Mouse (Mus musculus) ES-E14 (cell line): ENCODE data around the gene Pomgnt1. TPM values are rescaled to one million over a fixed set of nuclear protein-coding genes. Genes with fewer than 3 reads are reported as not detected.

Experiments
- DNase-seq: peaks from one replicate; pipeline ENCODE4 v3.0.0-alpha.2; 2013; ENCODE audit warnings: low read depth, low spot score
- H3K27ac ChIP-seq: 2 replicates; pipeline ENCODE4 v1.5.1; 2012; ENCODE audit warnings: low read depth, mild to moderate bottlenecking, low read length, moderate library complexity, mixed read lengths; ENCODE audit not compliant: poor library complexity, insufficient read depth, severe bottlenecking
- H3K36me3 ChIP-seq: 2 replicates; pipeline ENCODE4 v1.6.1; 2012; ENCODE audit warnings: mild to moderate bottlenecking, low read length, moderate library complexity, mixed read lengths; ENCODE audit not compliant: control insufficient read depth, poor library complexity, insufficient read depth, severe bottlenecking
- H3K4me1 ChIP-seq, 2 experiments: fragments of 150-350 bp in 1 of 2; sonication (generic) in 1 of 2; 2 replicates each; pipeline ENCODE4 v1.6.1; 2012; ENCODE audit warnings: low read length in 2 of 2, mild to moderate bottlenecking in 1 of 2, mixed read lengths in 1 of 2; ENCODE audit not compliant: control insufficient read depth in 2 of 2, insufficient read depth in 2 of 2, poor library complexity in 1 of 2
- H3K4me3 ChIP-seq, 2 experiments: fragments of 150-350 bp in 1 of 2; sonication (generic) in 1 of 2; 2 replicates each; pipeline ENCODE4 v1.5.1; 2012; ENCODE audit warnings: low read length in 2 of 2, low read depth in 1 of 2, mild to moderate bottlenecking in 1 of 2, mixed read lengths in 1 of 2; ENCODE audit not compliant: insufficient read depth in 1 of 2, poor library complexity in 1 of 2, severe bottlenecking in 1 of 2
- H3K9ac ChIP-seq: 2 replicates; pipeline ENCODE4 v1.6.1; 2012; ENCODE audit warnings: low read depth, mild to moderate bottlenecking, low read length, mixed read lengths; ENCODE audit not compliant: poor library complexity, insufficient read depth, severe bottlenecking
- H3K9me3 ChIP-seq: fragments of 150-350 bp; sonication (generic); 2 replicates; pipeline ENCODE4 v1.6.1; 2012; ENCODE audit warnings: low read depth, mild to moderate bottlenecking, low read length; ENCODE audit not compliant: control insufficient read depth, insufficient read depth
- CHD2 ChIP-seq: IDR thresholded peaks from 2 replicates; pipeline ENCODE4 v1.6.1; 2014; ENCODE audit warnings: mild to moderate bottlenecking, low read depth, low read length, inconsistent platforms
- HCFC1 ChIP-seq: IDR thresholded peaks from 2 replicates; pipeline ENCODE4 v1.6.1; 2012; ENCODE audit warnings: low read length, inconsistent platforms, borderline replicate concordance; ENCODE audit not compliant: insufficient read depth
- MAFK ChIP-seq: IDR thresholded peaks from 2 replicates; pipeline ENCODE4 v1.6.1; 2014; ENCODE audit warnings: mild to moderate bottlenecking, low read depth, low read length, inconsistent platforms; ENCODE audit not compliant: insufficient read depth
- ZC3H11A ChIP-seq: IDR thresholded peaks from 2 replicates; pipeline ENCODE4 v1.6.1; 2012; ENCODE audit warnings: low read depth, mild to moderate bottlenecking, inconsistent platforms, low read length, borderline replicate concordance
- ZNF384 ChIP-seq: IDR thresholded peaks from 2 replicates; pipeline ENCODE4 v1.6.1; 2012; ENCODE audit warnings: low read depth, low read length, inconsistent platforms
- in situ Hi-C, 2 experiments: fragments of 600-800 bp; cut with MboI; formaldehyde crosslinking; loops; one replicate each; pipeline ENCODE4 v1.15.1; 2025; ENCODE audit warnings: low sequenced_read_pairs in 2 of 2, inconsistent platforms in 1 of 2; ENCODE audit not compliant: unreplicated experiment in 2 of 2
- total RNA-seq: library from RNA; depleted of rRNA; stranded (reverse); fragments of 300-350 nt; gene quantifications from 2 replicates; pipeline ENCODE4 v1.2.3, GENCODE M21; 2012

The Pomgnt1 gene
- total RNA-seq, 1 experiment: 48.6 TPM

- Histone ChIP-seq H3K36me3 (no peaks in the 10 kb centered on the region), H3K4me3 (no peak within 1 kb of the TSS), H3K9me3 (no peaks in the 10 kb centered on the region), H3K9ac (no peak within 1 kb of the TSS; the same call in 1 of the 2 replicates), H3K4me1 (peaks cover 5 to 16% of the 10 kb centered on the region in 2 experiments), H3K27ac (no peak within 1 kb of the TSS)
- TF ChIP-seq ZNF384: no peak
- TF ChIP-seq CHD2: no peak
- no peak for TF ChIP-seq HCFC1
- TF ChIP-seq ZC3H11A: no peak
- no peak for TF ChIP-seq MAFK
- in situ Hi-C loops: no loop called here
- DNase-seq: no peak
These were observed 43.8 kb downstream of the Pomgnt1 start, which contains the start of gene Tspan1 for GRCm38 (mm10) chr4:116167404-116167803. Gene Tspan1 (minus strand): TSS chr4:116167601.

- H3K9me3 ChIP-seq: no peaks in the 10 kb centered on the region
- peaks cover 5 to 23% of the 10 kb centered on the region in 2 experiments for H3K4me1 ChIP-seq
- TF ChIP-seq ZC3H11A (peak; percentile 25; the same call in 1 of the 2 replicates), ZNF384 (no peak)
- no peak overlapping the region for H3K4me3 ChIP-seq
- in situ Hi-C loops: no loop called here
- H3K36me3 ChIP-seq: no peaks in the 10 kb centered on the region
- no peak overlapping the region for H3K9ac ChIP-seq
- no peak for DNase-seq
- H3K27ac ChIP-seq: no peak overlapping the region
These were observed 45.1 kb downstream of the Pomgnt1 start for GRCm38 (mm10) chr4:116168617-116169352.

DNA sequence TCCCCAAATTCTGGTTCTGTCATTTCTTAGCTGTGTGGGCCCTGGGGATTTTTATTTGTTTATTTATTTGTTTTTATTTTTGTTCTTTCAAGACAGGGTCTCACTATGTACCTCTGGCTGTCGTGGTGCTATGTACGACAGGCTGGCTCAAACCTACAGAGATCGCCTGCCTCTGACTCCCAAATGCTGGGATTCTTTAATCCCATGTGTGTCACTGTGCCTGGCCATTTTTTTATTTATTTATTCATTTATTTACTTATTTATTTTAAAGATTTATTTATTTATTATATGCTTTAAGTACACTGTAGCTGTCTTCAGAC, 45.7 kb downstream of the Pomgnt1 start:
- Histone ChIP-seq H3K9me3 (no peaks in the 10 kb centered on the region), H3K36me3 (no peaks in the 10 kb centered on the region), H3K9ac (no peak overlapping the region), H3K27ac (no peak overlapping the region), H3K4me3 (no peak overlapping the region), H3K4me1 (peaks cover 5 to 25% of the 10 kb centered on the region in 2 experiments)
- TF ChIP-seq CHD2 (no peak), ZNF384 (no peak), ZC3H11A (no peak), HCFC1 (no peak), MAFK (no peak)
- in situ Hi-C loops: no loop called here
- DNase-seq: no peak

GRCm38 (mm10) chr4:116173072-116173471, 49.4 kb downstream of the Pomgnt1 start, which contains the start of the genes 1700042G07Rik and Gm49337:
Gene 1700042G07Rik (plus strand): TSS chr4:116173372.
Gene Gm49337 (plus strand): TSS chr4:116173384.
- Histone ChIP-seq H3K27ac (no peak within 1 kb of the TSS), H3K4me3 (no peak within 1 kb of the TSS), H3K4me1 (peaks cover 4 to 28% of the 10 kb centered on the region in 2 experiments; a peak in 3 of 4 replicates), H3K9me3 (no peaks in the 10 kb centered on the region), H3K36me3 (no peaks in the 10 kb centered on the region), H3K9ac (no peak within 1 kb of the TSS)
- in situ Hi-C loops: no loop called here
- TF ChIP-seq HCFC1 (no peak), ZC3H11A (no peak), MAFK (no peak), CHD2 (no peak), ZNF384 (no peak)
- no peak for DNase-seq

GRCm38 (mm10) chr4:116173752-116174151, 50.1 kb downstream of the Pomgnt1 start:
- no peak for DNase-seq
- Histone ChIP-seq H3K4me1 (peaks cover 4 to 28% of the 10 kb centered on the region in 2 experiments; a peak in 3 of 4 replicates), H3K27ac (no peak overlapping the region), H3K9me3 (no peaks in the 10 kb centered on the region), H3K36me3 (no peaks in the 10 kb centered on the region), H3K9ac (no peak overlapping the region), H3K4me3 (no peak overlapping the region)
- in situ Hi-C loops: no loop called here
- TF ChIP-seq MAFK (no peak), ZC3H11A (no peak), ZNF384 (no peak), CHD2 (no peak), HCFC1 (no peak)
